Mouse (Mus musculus): ENCODE data around the gene Stox2.

The Stox2 gene

DNA sequence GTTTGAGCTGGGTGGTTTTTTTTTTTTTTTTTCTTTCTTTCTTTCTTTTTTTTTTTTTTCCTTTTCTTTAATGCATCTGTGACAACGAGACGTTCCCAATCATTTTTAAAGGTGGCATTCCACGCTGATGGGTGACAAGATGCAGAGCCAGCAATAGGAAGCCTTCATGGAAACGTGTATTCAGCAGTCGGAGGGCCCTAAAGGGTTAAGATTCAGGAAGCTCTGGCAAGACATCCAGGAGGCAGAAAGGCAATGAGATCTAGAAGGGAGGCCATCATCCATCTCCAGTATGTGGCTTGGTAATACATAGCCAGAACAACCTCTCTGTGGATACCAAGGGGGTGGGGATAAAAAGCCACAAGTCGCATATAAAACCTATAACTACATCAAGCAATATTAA lies 156.5 kb downstream of the Stox2 start:
- peak; percentile 14 for DNase-seq (ENCODE audit: low read depth, low spot score)

DNA sequence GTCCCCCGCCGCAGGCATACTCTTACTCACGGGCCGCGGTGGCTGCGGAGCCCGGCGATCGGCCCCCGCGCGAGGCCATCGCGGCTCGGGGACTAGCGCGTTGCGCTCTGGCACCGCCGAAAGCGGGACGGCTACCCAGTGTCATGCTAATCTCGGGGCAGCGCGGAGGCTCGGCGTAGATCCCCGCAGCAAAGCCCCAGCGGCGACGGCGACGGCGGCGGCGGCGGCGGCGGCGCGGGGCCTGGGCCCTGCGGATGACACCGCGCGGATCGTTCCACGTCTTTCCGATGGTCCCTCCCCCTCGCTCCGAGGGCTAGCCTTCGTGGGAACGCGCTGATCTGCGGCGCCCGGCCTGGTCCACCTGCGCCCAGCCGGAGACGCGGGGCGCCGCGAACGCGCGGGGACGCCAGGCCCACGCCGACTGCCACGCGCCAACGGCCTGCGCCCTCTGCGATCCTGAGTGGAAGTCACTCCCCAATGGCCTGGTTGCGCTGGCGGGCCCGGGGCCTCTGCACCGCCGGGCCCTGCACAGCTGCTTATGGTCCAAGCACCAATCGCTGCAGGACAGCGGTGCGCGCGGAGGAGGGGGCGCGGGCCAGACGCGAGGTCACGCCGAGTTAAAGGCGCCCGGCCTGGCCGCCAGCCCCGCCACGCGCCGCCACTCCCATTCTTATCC lies 157.2 kb downstream of the Stox2 start:
- DNase-seq (ENCODE audit: low read depth, low spot score), result peak; percentile 62

DNA sequence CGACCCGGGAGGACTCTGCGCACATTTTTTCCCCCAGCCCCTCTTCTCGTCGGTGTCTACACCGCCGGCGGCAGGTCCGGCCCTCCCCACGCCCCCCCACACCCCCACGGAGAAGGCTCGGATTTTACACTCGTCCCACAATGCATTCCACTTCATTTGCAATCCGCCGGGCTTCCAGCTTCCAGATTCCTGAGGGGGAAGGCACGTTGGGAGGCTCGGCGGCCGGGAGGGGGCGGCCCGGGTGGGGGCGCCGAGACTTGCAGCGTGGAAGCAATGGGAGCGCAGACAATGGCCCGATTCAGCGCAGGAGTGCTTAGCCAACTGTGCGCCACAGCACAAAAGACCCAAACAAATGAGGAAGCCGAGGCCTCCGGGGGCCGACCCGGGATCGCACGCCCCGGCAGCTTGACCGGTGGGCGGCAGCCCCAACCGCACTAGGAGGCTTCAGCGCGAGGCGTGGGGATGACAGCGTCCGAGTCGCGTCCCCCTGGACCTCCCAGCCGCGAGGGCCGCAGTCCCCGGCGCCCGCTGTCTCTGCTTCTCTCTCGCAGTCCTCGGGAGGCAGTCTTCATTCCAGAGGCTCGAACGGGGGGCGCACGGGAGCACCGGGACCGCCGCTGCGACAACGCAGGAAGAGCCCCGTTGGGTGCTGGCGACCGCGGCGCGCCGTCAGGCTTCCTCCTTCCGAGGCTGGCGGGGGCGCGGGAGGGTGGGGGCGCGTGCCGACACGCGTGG lies 157.9 kb downstream of the Stox2 start:
- peak; percentile 28 for DNase-seq (ENCODE audit: low read depth, low spot score)

DNA sequence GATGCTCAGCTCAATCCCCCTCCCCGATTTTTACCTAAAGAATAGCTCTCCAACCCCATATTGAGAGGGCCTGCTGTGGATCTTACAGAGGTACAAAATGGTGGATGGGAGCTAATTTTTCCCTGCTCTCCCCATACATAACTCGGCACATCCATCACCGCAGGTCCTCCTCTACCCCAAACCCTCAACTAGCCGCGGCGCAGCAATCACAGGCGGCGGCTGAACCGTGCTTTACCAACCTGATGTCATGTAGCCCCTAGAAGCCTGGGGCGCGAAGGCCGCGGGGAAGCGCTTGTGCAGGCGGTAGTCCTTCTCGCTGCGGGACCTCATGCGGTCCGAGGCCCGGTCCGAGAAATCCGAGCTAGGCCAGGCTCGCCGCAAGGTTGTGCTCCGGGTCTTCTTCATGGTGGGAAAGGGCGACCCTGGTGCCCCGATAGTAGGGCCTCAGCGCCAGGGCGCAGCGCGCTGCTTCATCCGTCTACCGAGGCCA lies 158.5 kb downstream of the Stox2 start:
- peak; percentile 21 for DNase-seq (ENCODE audit: low read depth, low spot score)

DNA sequence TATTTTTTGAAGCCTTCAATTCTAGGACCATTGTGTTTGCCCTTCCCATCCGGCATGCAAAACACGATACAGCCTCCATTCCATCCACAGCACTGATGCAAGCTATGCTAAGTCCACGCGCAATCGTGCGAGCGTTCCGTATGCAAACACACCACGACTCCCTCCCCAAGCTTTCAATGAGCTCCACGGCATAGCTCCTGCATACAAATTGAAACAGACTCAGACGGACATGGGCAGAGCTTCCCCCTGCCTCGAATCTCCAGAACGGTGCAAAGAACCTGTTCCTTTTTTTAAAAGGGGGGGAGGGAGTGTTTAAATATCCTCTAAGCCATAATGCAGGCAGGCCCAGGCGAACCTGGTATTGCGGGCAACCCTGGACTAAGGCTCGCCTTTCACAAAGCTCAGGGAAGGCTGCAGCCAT lies 159.0 kb downstream of the Stox2 start:
- peak; percentile 14 for DNase-seq (ENCODE audit: low read depth, low spot score)

DNA sequence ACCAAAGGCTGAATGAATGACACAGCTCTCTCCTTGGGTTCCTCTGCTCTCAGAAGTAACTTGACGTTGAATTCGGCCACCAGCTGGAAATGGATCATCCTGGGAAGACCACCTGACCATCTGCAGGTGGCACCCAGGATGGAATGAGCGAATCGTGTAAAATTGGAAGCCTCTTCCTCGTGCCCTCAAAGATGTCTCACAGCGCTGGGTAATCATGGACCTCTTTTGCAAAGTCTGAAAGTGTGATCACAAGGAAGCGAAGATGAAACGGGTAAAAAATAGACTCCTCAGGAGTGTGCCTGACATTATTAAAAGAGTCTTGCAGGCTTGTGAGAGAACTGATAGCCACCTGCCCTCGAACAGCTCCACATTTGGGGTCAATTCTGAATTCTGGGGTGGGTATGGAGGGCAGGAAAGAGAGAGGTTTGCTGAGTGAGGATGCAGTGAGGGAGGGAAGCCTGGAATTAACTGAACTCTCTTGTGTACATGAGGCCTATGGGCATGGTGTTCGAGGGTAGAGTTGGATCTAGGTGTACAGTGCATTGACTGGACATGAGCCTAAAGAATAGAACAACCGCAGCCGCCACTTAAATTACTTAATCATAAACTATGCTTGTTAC lies 160.0 kb downstream of the Stox2 start:
- no peak for DNase-seq (ENCODE audit: low read depth, low spot score)

DNA sequence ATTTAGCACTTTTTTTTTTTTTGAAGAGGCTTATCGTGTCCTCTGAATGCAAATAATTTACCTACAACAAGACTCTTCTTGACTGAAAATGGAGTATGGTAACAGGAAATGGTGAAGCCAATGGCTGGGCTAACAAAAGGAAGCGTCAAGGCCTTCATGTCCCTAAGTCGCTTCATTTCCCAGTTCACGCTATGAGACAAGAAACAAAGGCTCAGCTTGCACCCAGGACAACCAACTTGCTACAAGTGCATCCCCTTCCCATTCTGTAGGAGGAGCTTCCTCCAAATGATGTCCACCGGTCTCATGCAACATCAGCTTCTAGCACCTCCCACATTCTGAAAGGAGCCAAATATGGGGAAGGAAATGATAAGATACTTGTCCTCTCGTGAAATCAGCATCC lies 160.7 kb downstream of the Stox2 start:
- no peak for DNase-seq (ENCODE audit: low read depth, low spot score)

DNA sequence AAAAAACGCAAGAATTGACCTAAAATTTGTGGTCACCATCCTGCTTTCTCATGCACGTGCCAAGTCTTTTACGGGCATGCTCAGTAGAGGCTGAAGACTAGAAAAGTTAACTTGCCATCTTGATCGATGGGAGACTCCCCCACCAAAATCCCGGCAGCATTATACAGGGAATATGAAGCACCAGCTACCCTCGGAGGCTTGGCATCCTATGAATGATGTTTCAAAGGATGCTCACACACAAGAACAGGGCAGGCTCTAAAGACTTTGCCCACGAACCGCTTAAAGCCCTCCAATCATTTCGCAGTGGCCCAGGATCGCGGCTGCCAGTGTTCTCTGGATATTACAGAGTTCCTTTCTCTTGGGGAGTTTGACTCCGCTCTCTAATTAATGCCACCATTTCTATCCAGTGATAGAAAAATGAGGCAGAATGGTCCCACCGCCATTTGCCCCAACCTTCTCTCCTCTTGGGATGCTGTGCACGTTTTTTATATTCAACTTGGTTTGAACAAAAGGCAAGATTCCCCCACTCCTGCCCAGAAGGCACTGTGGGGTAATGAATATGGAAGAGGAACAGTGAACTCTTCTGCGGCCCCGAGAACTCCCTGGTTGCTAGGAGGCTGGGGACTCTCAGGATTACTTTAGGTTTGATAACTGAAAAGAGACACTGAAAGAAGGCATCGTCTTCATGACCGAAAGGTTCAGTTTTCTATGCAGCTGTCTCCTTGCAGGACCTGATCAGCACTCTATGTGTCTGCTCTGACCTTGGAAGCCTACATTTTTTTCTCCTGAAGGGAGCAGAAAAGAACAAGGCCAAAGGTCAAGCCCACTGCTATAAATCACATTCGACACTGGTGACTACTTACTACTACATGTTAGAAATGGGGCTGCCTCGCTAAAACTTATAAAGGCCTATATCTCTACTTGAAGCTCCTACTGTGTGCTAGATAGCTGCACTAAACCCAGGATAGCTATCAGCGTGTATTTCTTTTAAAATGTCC lies 161.5 kb downstream of the Stox2 start:
- DNase-seq (ENCODE audit: low read depth, low spot score), result no peak

DNA sequence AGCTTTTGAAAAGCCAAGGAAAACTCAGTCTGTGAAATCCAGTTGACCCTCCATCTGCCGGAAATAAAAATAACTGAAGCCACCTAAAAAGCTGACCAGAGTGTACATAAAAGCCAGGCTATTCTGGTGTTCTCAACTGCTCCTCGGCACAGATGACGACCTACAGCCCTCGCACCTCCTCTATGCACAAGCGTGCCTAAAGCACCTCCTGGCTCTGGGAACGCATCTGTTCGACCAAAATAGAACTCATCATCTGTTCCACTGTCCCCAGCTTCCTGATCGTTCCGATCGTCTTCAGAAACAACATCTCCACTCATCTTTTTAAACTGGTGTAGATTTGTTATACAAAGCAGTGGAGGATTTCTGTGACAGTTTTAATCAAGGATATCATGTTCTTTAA lies 166.3 kb downstream of the Stox2 start:
- DNase-seq (ENCODE audit: low read depth, low spot score), result no peak

DNA sequence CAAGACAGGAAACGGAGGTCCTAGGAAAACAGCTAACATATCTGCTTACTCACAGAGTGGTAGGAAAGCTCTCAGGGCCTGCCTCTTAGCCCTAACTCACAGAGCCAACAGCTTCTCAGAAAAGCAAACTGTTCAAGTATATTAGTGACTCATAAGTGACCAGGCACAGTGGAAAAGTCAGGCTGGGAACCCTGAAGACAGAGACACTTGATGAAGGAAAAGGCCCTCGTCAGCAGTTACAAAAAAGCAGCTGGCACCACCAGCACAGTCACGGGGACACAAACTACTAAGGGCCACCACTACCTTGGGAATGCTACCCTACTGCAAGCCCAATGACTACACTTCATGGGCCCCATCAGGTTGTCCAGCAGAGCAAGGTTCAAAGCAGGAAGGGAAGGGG lies 168.0 kb downstream of the Stox2 start:
- no peak for DNase-seq (ENCODE audit: low read depth, low spot score)

DNA sequence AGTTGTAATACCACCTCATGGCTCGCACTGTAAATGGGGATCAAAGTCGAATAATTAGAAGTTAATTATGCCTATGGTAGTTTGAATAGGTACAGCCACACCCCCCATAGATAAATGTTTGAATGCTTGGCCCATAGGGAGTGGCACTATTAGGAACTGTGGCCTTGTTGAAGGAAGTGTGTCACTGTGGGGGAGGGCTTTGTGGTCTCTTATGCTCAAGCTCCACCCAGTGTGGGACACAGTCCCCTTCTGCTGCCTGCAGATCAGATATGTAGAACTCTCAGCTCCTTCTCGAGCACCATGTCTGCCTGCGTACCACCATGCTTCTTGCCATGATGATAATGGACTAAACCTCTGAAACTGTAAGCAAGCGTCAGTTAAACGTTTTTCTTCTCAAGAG lies 177.2 kb downstream of the Stox2 start:
- no peak for DNase-seq (ENCODE audit: low read depth, low spot score)

DNA sequence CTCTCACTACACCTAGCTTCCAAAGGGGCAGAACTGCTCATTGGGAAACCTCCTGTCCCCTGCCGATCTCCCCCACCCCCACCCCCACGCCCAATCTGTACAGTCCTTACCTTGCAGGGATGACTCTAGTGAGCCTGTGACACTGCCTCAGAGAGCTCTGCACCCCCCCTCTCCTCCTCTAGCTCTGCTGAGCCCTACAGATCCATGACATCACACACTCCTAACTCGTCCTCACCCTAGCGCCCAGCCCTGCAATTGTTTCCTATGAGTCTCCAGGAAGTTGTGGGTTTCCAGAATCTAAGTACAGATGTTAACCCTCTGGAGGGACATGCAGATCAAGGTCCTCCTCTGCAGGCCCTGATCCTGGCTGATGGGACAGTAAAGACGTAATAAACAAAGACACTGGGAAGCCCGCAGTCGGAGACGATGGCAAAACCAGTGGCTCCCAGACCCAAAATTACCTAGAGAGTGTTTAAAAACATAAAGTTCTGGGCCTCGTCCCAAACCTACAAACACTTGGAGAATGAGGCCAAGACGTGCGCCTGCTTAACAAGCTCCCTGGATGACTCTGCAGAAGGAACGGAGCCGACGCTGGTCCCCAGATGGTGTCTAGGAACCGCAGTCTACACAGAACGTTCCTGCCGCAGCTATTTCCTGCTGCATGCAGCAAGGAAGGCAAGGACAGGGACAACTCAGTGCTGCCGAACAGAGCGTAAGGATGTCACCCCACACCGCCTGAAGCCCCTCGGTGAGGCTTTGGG lies 177.9 kb downstream of the Stox2 start:
- no peak for DNase-seq (ENCODE audit: low read depth, low spot score)

DNA sequence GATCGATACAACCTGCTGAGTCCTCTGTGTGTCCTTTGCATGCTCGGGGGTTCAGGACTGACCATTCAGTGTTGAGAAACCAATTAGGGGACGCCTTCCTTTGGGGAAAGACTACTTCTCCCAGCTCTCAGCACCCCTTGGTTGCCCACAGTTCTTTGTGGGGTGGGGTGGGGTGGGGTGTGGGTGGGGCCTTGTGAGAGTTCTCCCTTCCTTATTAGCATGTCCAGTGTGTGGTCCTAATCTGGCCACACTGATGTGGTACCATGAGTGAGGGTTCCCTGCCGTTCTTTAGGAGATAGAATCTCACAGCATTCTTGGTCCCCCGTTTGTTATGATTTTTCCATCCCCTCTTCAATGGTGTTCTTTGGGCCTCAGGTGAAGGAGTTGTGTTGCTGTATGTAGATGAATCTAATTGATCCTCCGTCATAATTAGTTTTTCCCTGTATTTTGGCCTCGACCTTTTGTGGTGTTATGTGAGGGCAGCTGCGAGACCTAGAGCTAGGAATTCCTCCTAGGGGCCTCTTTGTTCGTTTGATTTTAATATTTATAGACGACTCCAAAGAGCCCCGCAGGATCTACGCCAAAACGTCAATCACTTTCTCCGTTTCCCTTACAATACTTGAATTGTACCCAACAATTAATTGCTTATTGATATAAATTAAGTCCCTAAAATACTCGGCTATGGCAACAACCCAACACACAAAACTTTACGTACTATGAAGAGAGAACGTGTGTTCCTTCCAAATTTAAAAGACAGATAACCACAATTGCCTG lies 182.9 kb downstream of the Stox2 start:
- DNase-seq (ENCODE audit: low read depth, low spot score), result no peak

DNA sequence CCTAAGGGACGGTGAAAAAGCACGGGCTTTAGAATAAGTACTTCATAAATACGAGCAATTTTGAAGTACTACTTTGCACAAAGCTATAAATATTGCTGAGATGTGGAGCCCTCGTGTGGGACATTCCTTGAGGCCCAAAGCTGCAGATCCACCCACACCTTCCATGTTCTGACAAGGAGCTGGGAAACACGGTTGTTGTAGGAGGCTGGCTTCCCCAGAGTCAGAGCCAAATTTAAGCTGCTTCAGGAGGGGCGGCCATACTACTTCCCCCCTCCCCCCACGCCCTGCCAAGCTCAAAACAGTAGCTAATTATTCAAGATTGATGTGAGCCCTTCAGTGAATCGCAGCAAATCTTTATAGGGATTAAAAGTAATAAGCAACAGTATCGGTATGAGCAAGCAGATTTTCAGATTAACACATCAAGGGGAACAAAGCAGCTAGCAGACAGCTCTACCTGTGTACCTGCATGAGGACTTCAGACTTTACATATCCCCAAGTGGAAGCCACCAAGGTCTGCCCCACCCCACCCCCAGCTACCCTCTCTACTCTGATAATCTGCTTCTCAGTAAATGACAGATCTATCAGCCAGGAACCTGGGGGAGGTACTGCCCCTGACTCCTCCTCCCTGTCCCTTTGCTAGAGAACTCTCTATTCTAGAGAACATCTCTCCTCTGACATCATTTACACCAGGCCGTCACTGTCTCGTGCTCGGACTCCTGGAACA lies 185.2 kb downstream of the Stox2 start:
- DNase-seq (ENCODE audit: low read depth, low spot score), result no peak

DNA sequence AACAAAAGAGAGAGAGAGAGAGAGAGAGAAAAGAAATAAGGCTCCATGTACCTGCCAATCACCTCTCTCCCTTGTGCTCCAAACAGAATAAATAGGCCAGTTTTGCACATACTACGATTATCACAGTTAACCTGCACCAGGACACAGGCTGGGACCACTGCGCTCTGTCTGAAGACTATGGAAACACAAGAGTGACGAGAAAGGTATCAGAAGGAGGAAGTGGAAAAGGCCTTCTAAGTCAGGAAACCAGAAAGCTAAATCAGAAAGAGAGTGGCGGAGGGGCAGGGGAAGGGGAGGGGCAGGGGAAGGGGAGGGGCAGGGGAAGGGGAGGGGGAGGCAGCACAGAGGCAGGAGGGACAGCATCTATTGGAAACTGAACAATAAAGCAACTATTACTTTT lies 195.3 kb downstream of the Stox2 start:
- no peak for DNase-seq (ENCODE audit: low read depth, low spot score)

DNA sequence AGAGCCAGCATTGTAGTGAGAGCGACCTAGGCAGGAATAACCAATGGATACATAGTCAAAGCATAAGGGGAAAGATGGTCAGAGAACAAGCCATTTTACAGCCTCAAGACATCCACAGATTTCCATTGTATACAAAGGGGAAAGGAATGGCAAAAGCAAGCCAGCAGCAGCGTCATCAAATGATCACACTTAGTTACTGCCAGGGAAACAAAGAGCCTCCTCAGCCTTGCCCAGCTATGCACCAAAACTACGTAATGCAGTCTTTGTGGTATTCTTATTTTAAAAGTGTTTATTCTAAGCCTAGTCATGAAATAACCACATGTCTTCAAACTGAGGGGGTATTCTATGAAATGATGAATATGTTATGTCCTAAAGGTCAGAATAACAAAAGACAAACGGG lies 201.0 kb downstream of the Stox2 start:
- DNase-seq (ENCODE audit: low read depth, low spot score), result no peak

DNA sequence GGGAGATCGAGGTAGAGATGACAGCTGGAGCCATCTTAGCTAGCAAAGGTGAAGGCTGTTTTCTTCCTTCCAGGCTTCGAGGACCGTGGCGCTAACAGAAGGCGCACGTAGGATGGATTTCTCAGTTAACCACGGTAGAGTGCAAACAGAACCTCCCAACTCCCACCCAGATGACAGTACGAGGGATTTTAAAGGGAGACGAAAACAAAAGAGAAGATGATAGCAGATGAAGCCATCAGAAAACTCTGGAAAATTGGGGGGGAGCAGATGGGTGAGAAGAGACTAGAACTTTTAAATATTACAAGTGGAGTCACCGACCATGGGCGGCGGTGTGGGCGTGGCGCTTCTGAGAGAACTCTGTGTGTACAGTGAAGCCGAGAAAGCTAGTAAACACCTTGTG lies 202.0 kb downstream of the Stox2 start:
- DNase-seq (ENCODE audit: low read depth, low spot score), result no peak

DNA sequence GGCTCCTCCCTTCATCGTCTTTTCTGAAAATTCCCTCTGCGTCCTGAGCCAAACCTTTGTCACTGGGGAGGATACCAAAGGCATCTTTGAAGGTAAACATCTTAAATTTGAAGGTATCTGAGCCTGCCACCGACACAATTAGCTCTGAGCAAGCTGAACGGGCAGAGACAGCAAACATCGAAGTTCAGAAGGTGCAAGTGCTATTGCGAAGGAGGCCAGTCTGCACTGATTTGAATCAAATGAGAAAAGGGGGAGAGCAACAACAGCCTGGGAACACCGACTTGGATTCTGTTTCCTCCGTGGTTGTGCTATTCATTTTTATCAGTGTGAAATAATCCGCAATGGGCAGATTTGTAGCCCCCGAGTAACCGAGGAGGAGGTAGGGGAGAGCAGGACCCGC lies 202.5 kb downstream of the Stox2 start:
- no peak for DNase-seq (ENCODE audit: low read depth, low spot score)

DNA sequence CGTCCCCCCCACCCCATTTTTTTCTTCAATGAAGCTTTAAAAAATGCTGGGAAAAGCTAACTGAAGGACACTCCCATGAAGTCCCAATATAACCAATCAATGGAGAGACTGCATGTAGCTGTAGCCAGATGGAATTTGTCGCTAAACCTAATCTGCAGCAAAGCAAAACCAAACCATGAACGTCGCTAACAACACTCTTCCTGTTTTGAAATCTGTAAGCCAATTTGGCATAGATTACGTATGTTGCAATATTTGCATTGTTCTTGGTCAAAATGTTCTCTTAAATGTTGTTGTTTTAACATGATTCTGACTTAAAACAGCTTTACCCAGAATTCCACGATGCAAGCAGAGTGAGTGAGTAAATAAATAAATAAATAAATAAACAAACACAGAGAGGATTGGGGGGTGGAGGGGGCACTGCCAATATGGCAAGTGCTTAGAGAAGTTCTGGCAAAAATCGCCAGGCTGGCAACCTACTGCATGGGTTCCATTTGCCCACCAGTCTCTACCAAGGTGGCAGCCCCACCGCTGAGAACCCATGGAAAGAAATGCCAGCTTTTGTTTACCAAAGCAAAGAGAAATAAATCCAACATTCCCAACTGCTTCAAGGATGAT lies 203.0 kb downstream of the Stox2 start:
- peak; percentile 33 for DNase-seq (ENCODE audit: low read depth, low spot score)

All from retina, postnatal 7 days (tissue).